Mouse (Mus musculus): ENCODE results near the gene Pdzd7. TPM values are rescaled to one million over a fixed set of nuclear protein-coding genes. Genes with fewer than 3 reads are reported as not detected.

Gene Pdzd7
- polyA plus RNA-seq, 1 experiment from 2014 or later: 0.33 TPM

- no peak overlapping the region for H3K4me3 ChIP-seq (ENCODE audit: low read depth, low read length)
- WGBS: 86% methylated on average over 4 of the region's 4 CpGs
- TF ChIP-seq CTCF (IDR thresholded peaks at IDR 0.05; ENCODE audit: low read depth): no peak
- TF ChIP-seq EP300 (optimal IDR thresholded peaks at IDR 0.05): no peak
Observed at GRCm38 (mm10) chr19:45010646-45011045, 34.9 kb downstream of the Pdzd7 start.

GRCm38 (mm10) chr19:45007425-45008191 lies 37.9 kb downstream of the Pdzd7 start:
- no peak for ATAC-seq (ENCODE audit: low FRiP score, low TSS enrichment)
- no peak overlapping the region for H3K4me3 ChIP-seq (ENCODE audit: low read depth, low read length)
- 80% methylated on average over 20 of the region's 20 CpGs for WGBS
- DNase-seq (ENCODE audit: low spot score): no peak
- no peaks in the 10 kb centered on the region for H3K27me3 ChIP-seq (ENCODE audit: control insufficient read depth, insufficient read depth, low read length)
- H3K36me3 ChIP-seq (ENCODE audit: control insufficient read depth, insufficient read depth, low read length): peaks cover 3% of the 10 kb centered on the region; the same call in 1 of the 2 replicates
- peak overlapping the region; percentile 89 for H3K4me2 ChIP-seq (replicated peaks; ENCODE audit: low read depth)
- H3K4me1 ChIP-seq (replicated peaks; ENCODE audit: control insufficient read depth, insufficient read depth): no peaks in the 10 kb centered on the region
- no peaks in the 10 kb centered on the region for H3K9me3 ChIP-seq (ENCODE audit: control insufficient read depth, low read length)
- no peak overlapping the region for H3K27ac ChIP-seq (replicated peaks)
- TF ChIP-seq EP300 (optimal IDR thresholded peaks at IDR 0.05) (no peak), CTCF (IDR thresholded peaks at IDR 0.05; ENCODE audit: low read depth) (no peak)
- peak overlapping the region; percentile 88; the same call in 1 of the 2 replicates for H3K9ac ChIP-seq (ENCODE audit: low read length)

More at GRCm38 (mm10) chr19:45010646-45011045, 34.9 kb downstream of the Pdzd7 start:
- no peaks in the 10 kb centered on the region for H3K27me3 ChIP-seq (ENCODE audit: control insufficient read depth, insufficient read depth, low read length)
- no peak for DNase-seq (ENCODE audit: low spot score)
- peaks cover 5% of the 10 kb centered on the region; the same call in 1 of the 2 replicates for H3K4me1 ChIP-seq (replicated peaks; ENCODE audit: control insufficient read depth, insufficient read depth)
- ATAC-seq (ENCODE audit: low FRiP score, low TSS enrichment): no peak
- H3K9ac ChIP-seq (ENCODE audit: low read length): no peak overlapping the region
- H3K27ac ChIP-seq (replicated peaks): no peak overlapping the region
- peaks cover 3% of the 10 kb centered on the region; the same call in 1 of the 2 replicates for H3K36me3 ChIP-seq (ENCODE audit: control insufficient read depth, insufficient read depth, low read length)
- H3K4me2 ChIP-seq (replicated peaks; ENCODE audit: low read depth): no peak overlapping the region
- H3K9me3 ChIP-seq (ENCODE audit: control insufficient read depth, low read length): no peaks in the 10 kb centered on the region

- Histone ChIP-seq H3K27me3 (ENCODE audit: control insufficient read depth, insufficient read depth, low read length) (no peaks in the 10 kb centered on the region), H3K27ac (replicated peaks) (peak overlapping the region; percentile 89), H3K4me2 (replicated peaks; ENCODE audit: low read depth) (peak overlapping the region; percentile 89), H3K36me3 (ENCODE audit: control insufficient read depth, insufficient read depth, low read length) (peaks cover 3% of the 10 kb centered on the region; the same call in 1 of the 2 replicates), H3K9me3 (ENCODE audit: control insufficient read depth, low read length) (no peaks in the 10 kb centered on the region), H3K9ac (ENCODE audit: low read length) (peak overlapping the region; percentile 88), H3K4me1 (replicated peaks; ENCODE audit: control insufficient read depth, insufficient read depth) (no peaks in the 10 kb centered on the region), H3K4me3 (ENCODE audit: low read depth, low read length) (peak overlapping the region; percentile 93)
- DNase-seq (ENCODE audit: low spot score) (no peak), ATAC-seq (ENCODE audit: low FRiP score, low TSS enrichment) (no peak)
- TF ChIP-seq EP300 (optimal IDR thresholded peaks at IDR 0.05) (no peak), CTCF (IDR thresholded peaks at IDR 0.05; ENCODE audit: low read depth) (no peak)
- 30% methylated on average over 17 of the region's 17 CpGs for WGBS
Observed at GRCm38 (mm10) chr19:45007021-45007420, 38.5 kb downstream of the Pdzd7 start.

- Histone ChIP-seq H3K4me1 (replicated peaks; ENCODE audit: control insufficient read depth, insufficient read depth) (no peaks in the 10 kb centered on the region), H3K27me3 (ENCODE audit: control insufficient read depth, insufficient read depth, low read length) (no peaks in the 10 kb centered on the region), H3K4me2 (replicated peaks; ENCODE audit: low read depth) (peak within 1 kb of the TSS; percentile 89), H3K4me3 (ENCODE audit: low read depth, low read length) (peak within 1 kb of the TSS; percentile 93), H3K36me3 (ENCODE audit: control insufficient read depth, insufficient read depth, low read length) (no peaks in the 10 kb centered on the region; the same call in 1 of the 2 replicates), H3K9ac (ENCODE audit: low read length) (peak within 1 kb of the TSS; percentile 88), H3K9me3 (ENCODE audit: control insufficient read depth, low read length) (no peaks in the 10 kb centered on the region), H3K27ac (replicated peaks) (peak within 1 kb of the TSS; percentile 89)
- peak; percentile 92 for ATAC-seq (ENCODE audit: low FRiP score, low TSS enrichment)
- under 1% methylated on average over 77 of the region's 82 CpGs for WGBS
- TF ChIP-seq CTCF (IDR thresholded peaks at IDR 0.05; ENCODE audit: low read depth) (no peak), EP300 (optimal IDR thresholded peaks at IDR 0.05) (no peak)
- DNase-seq (ENCODE audit: low spot score): peak; percentile 97
Observed at GRCm38 (mm10) chr19:45005957-45006712, 39.4 kb downstream of the Pdzd7 start, which contains the start of gene Mrpl43. Gene Mrpl43 (minus strand): TSS chr19:45006442.

- H3K36me3 ChIP-seq (ENCODE audit: control insufficient read depth, insufficient read depth, low read length): peaks cover 2% of the 10 kb centered on the region; the same call in 1 of the 2 replicates
- ATAC-seq (ENCODE audit: low FRiP score, low TSS enrichment) (no peak; the same call in 1 of the 2 replicates), DNase-seq (ENCODE audit: low spot score) (peak; percentile 80)
- TF ChIP-seq EP300 (optimal IDR thresholded peaks at IDR 0.05) (no peak), CTCF (IDR thresholded peaks at IDR 0.05; ENCODE audit: low read depth) (no peak)
- H3K27me3 ChIP-seq (ENCODE audit: control insufficient read depth, insufficient read depth, low read length): no peaks in the 10 kb centered on the region
- WGBS: 10% methylated on average over 16 of the region's 16 CpGs
- H3K27ac ChIP-seq (replicated peaks): peak within 1 kb of the TSS; percentile 89
- peak within 1 kb of the TSS; percentile 89 for H3K4me2 ChIP-seq (replicated peaks; ENCODE audit: low read depth)
- no peaks in the 10 kb centered on the region for H3K4me1 ChIP-seq (replicated peaks; ENCODE audit: control insufficient read depth, insufficient read depth)
- peak within 1 kb of the TSS; percentile 88 for H3K9ac ChIP-seq (ENCODE audit: low read length)
- no peaks in the 10 kb centered on the region for H3K9me3 ChIP-seq (ENCODE audit: control insufficient read depth, low read length)
- H3K4me3 ChIP-seq (ENCODE audit: low read depth, low read length): peak within 1 kb of the TSS; percentile 93
Observed at GRCm38 (mm10) chr19:45005444-45005843, 40.1 kb downstream of the Pdzd7 start, which contains the start of gene Twnk. Gene Twnk (plus strand): TSS chr19:45005663.
